Mouse (Mus musculus) retina, postnatal 7 days (tissue): ENCODE measurements around the gene Man2a2.

Source experiments
- DNase-seq: peaks from one replicate; pipeline ENCODE4 v3.0.0-alpha.2; 2012; ENCODE audit warnings: low read depth, low spot score

The Man2a2 gene

GRCm38 (mm10) chr7:80371041-80371751 lies at the start of gene Man2a2:
Man2a2 (minus strand) TSS chr7:80371375.
- DNase-seq, result peak; percentile 68

GRCm38 (mm10) chr7:80420586-80420985 lies 49.4 kb upstream of the Man2a2 start:
- DNase-seq, result no peak

- DNase-seq, result no peak
Measured at GRCm38 (mm10) chr7:80419278-80419677, 48.1 kb upstream of the Man2a2 start.

- no peak for DNase-seq
Measured at GRCm38 (mm10) chr7:80418036-80418435, 46.9 kb upstream of the Man2a2 start.

GRCm38 (mm10) chr7:80417601-80418000 lies 46.4 kb upstream of the Man2a2 start:
- no peak for DNase-seq

- no peak for DNase-seq
Measured at GRCm38 (mm10) chr7:80416969-80417368, 45.8 kb upstream of the Man2a2 start.

- no peak for DNase-seq
Measured at GRCm38 (mm10) chr7:80414303-80414855, 43.2 kb upstream of the Man2a2 start.

- no peak for DNase-seq
Measured at GRCm38 (mm10) chr7:80413512-80414302, 42.5 kb upstream of the Man2a2 start.

- DNase-seq, result no peak
Measured at GRCm38 (mm10) chr7:80412781-80413180, 41.6 kb upstream of the Man2a2 start.

- no peak for DNase-seq
Measured at GRCm38 (mm10) chr7:80412279-80412678, 41.1 kb upstream of the Man2a2 start.

GRCm38 (mm10) chr7:80410380-80410779 lies 39.2 kb upstream of the Man2a2 start:
- DNase-seq, result no peak

GRCm38 (mm10) chr7:80407712-80408111 lies 36.5 kb upstream of the Man2a2 start:
- DNase-seq, result no peak

- DNase-seq, result no peak
Measured at GRCm38 (mm10) chr7:80406186-80406585, 35.0 kb upstream of the Man2a2 start.

GRCm38 (mm10) chr7:80405188-80405695 lies 34.1 kb upstream of the Man2a2 start, which contains the start of gene Furin:
Furin (minus strand) TSS chr7:80405436.
- no peak for DNase-seq

- DNase-seq, result no peak
Measured at GRCm38 (mm10) chr7:80404101-80404894, 33.1 kb upstream of the Man2a2 start.

- no peak for DNase-seq
Measured at GRCm38 (mm10) chr7:80403551-80403950, 32.4 kb upstream of the Man2a2 start.

- peak; percentile 57 for DNase-seq
Measured at GRCm38 (mm10) chr7:80402651-80403321, 31.6 kb upstream of the Man2a2 start.

- DNase-seq, result no peak
Measured at GRCm38 (mm10) chr7:80401860-80402641, 30.9 kb upstream of the Man2a2 start.

GRCm38 (mm10) chr7:80401041-80401859 lies 30.1 kb upstream of the Man2a2 start:
- no peak for DNase-seq
